In the genomic region with DNA sequence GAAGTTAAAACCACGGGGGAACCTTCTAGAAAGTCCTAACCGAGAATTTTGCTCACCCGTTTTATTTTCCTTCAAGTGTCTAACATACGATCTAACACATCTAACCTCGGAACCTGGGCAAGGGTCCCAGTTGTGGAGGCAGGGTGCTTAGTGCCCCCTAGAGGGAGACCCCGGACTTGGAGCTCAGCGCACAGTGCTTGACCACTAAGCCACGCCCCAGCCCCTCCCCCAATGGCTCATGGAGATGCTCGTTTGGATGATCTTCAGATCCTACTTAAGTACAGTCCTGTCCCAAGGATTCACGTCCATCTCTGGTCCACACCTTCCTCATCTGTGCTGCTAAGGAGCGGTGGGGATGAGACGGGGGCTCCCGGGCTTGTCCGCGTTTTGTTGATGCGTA, we compare ENCODE assay signal across 8 mouse cellular contexts. TPM values are rescaled to one million over a fixed set of nuclear protein-coding genes. Genes with fewer than 3 reads are reported as not detected.
DNase-seq lines count a peak whose midpoint lies in the region; TF ChIP-seq lines count a peak whose summit lies in the region.

No protein-coding gene starts in this region.

- TF ChIP-seq CTCF in gastrocnemius, adult 2 months (IDR thresholded peaks at IDR 0.05) = peak; percentile 45

- intact Hi-C loops in gastrocnemius, adult 2 months (cut with DNase I) = loop anchor here (5.0 kb wide), 1 partner anchor 42 kb away; a partner anchor contains a TSS
- intact Hi-C loops in left cerebral cortex, postnatal 25 days (cut with DNase I) = loop anchor here (10.0 kb wide), 1 partner anchor 130 kb away; no protein-coding TSS in a partner anchor

- H3K27ac ChIP-seq in gastrocnemius, adult 2 months = peak overlapping the region; percentile 92

- 0 out of 2 replicates have a peak overlapping the region, but pooled peaks have one; percentile 15 for H3K4me3 ChIP-seq in gastrocnemius, adult 2 months

- peak; percentile 43 for DNase-seq in kidney, adult 11 months
- DNase-seq in kidney, adult 9 months = no peak
- peak; percentile 85 for DNase-seq in NIH3T3 (ENCODE audit: low read depth)
- DNase-seq in gastrocnemius, adult 2 months = peak; percentile 68
- DNase-seq in kidney, adult 8-10 months = peak; percentile 33 to 40
- peak; percentile 59 for DNase-seq in lung, postnatal 14 days
- DNase-seq in thymus, postnatal 36 days = peak; percentile 32 to 41
- no peak for DNase-seq in left cerebral cortex, postnatal 25 days (ENCODE audit: low spot score in 2 of 2)

RNA-seq across cellular contexts. Expression of a gene that starts 28.3 kb away (rescaled TPM):
- total RNA-seq in gastrocnemius, adult 2 months (2021) = 100 to 1,000 TPM; 177 to 191 TPM
- 1 to 10 TPM; 4.0 to 4.7 TPM for total RNA-seq in left cerebral cortex, postnatal 25 days (2021)

RNA-seq across cellular contexts. Expression of a gene that starts 44.5 kb away (rescaled TPM):
- total RNA-seq in gastrocnemius, adult 2 months (2021) = 10 to 100 TPM in 1 of 2 experiments, 1 to 10 TPM in 1; 9.2 to 10.5 TPM
- total RNA-seq in left cerebral cortex, postnatal 25 days (2021) = 1 to 10 TPM; 3.4 to 4.9 TPM

RNA-seq across cellular contexts. Expression of a gene that starts 46.6 kb away (rescaled TPM):
- total RNA-seq in gastrocnemius, adult 2 months (2021) = under 1 TPM; 0.28 to 0.61 TPM
- total RNA-seq in left cerebral cortex, postnatal 25 days (2021) = 1 to 10 TPM; 5.2 to 5.4 TPM

Comparison
In these comparisons a context has a peak if more than half of its experiments do, and no peak if none do; other contexts are left out.
1. DNase-seq: peak in kidney, adult 11 months (single experiment), NIH3T3 (single experiment), gastrocnemius, adult 2 months (single experiment), kidney, adult 8-10 months (2 of 2), lung, postnatal 14 days (single experiment) and thymus, postnatal 36 days (2 of 2); none in kidney, adult 9 months (single experiment) and left cerebral cortex, postnatal 25 days (0 of 2).
2. RNA of a gene that starts 28.3 kb away (total RNA-seq): 177 to 191 TPM in gastrocnemius, adult 2 months; 4.0 to 4.7 TPM in left cerebral cortex, postnatal 25 days; every median in the first group is over 10 times any median in the second.